Mouse (Mus musculus) lung, postnatal 0 days (tissue): Measurements from ENCODE around the gene H2-M10.1.

ENCODE experiments used
- CTCF ChIP-seq: IDR thresholded peaks from 2 replicates; pipeline ENCODE4 v1.5.1; 2016; ENCODE audit warnings: antibody characterized with exemption, mild to moderate bottlenecking
- EP300 ChIP-seq: IDR thresholded peaks from 2 replicates; pipeline ENCODE4 v1.6.1; 2016; ENCODE audit warnings: antibody characterized with exemption, mild to moderate bottlenecking, control low read depth

- TF ChIP-seq EP300 = no peak
- no peak for TF ChIP-seq CTCF
Observed at GRCm38 (mm10) chr17:36274776-36275175, 51.2 kb downstream of the H2-M10.1 start.
